Mouse (Mus musculus): ENCODE results near the gene Map3k14. TPM values are rescaled to one million over a fixed set of nuclear protein-coding genes. Genes with fewer than 3 reads are reported as not detected.
A peak's percentile ranks its signal among the peaks of the same experiment; 100 is the strongest.

The Map3k14 gene
- polyA plus RNA-seq, 1 experiment from 2014 or later, result 6.0 TPM

GRCm38 (mm10) chr11:103170111-103170493 lies 97.2 kb downstream of the Map3k14 start:
- H3K27ac ChIP-seq (replicated peaks), result no peak overlapping the region
- H3K4me1 ChIP-seq, result peaks cover 15% of the 10 kb centered on the region
- no peaks in the 10 kb centered on the region for H3K9me3 ChIP-seq
- 43% methylated on average over 3 of the region's 3 CpGs for WGBS
- H3K9ac ChIP-seq (replicated peaks), result no peak overlapping the region
- H3K4me2 ChIP-seq (replicated peaks), result peak overlapping the region; percentile 88
- H3K4me3 ChIP-seq, result peak overlapping the region; percentile 64
- ATAC-seq (ENCODE audit: low FRiP score, low read depth), result no peak
- no peaks in the 10 kb centered on the region for H3K36me3 ChIP-seq
- peaks cover 62% of the 10 kb centered on the region for H3K27me3 ChIP-seq

Other genes with a start within 250 kb of the Map3k14 start
- 41.3 and 44.8 TPM in 2 replicates for gene Nmt1, start 239.3 kb downstream of the Map3k14 start, polyA plus RNA-seq (2016; fragmentation: Nextera tagmentation; extraction: Ambion mirVana)
- 163 and 174 TPM in 2 replicates for gene Dcakd, start 239.1 kb downstream of the Map3k14 start, polyA plus RNA-seq (2016; fragmentation: Nextera tagmentation; extraction: Ambion mirVana)
- gene Plcd3, start 165.8 kb downstream of the Map3k14 start, polyA plus RNA-seq (2016; fragmentation: Nextera tagmentation; extraction: Ambion mirVana), result 0.79 and 1.1 TPM in 2 replicates
- gene Acbd4, start 165.8 kb downstream of the Map3k14 start, polyA plus RNA-seq (2016; fragmentation: Nextera tagmentation; extraction: Ambion mirVana), result 7.5 and 8.4 TPM in 2 replicates
- gene Hexim1, start 151.2 kb downstream of the Map3k14 start, polyA plus RNA-seq (2016; fragmentation: Nextera tagmentation; extraction: Ambion mirVana), result 2.6 and 3.1 TPM in 2 replicates
- gene Hexim2, start 135.0 kb downstream of the Map3k14 start, polyA plus RNA-seq (2016; fragmentation: Nextera tagmentation; extraction: Ambion mirVana), result 9.7 and 10.5 TPM in 2 replicates
- 1.3 and 1.8 TPM in 2 replicates for gene Fmnl1, start 96.4 kb downstream of the Map3k14 start, polyA plus RNA-seq (2016; fragmentation: Nextera tagmentation; extraction: Ambion mirVana)
- gene 1700023F06Rik, start 58.9 kb downstream of the Map3k14 start, polyA plus RNA-seq (2016; fragmentation: Nextera tagmentation; extraction: Ambion mirVana), result not detected in 2 replicates
- gene Spata32, start 49.0 kb downstream of the Map3k14 start, polyA plus RNA-seq (2016; fragmentation: Nextera tagmentation; extraction: Ambion mirVana), result 0.21 TPM in 1 of 2 replicates, not detected in the other
- 4.3 and 4.4 TPM in 2 replicates for gene Arhgap27, start 96.2 kb upstream of the Map3k14 start, polyA plus RNA-seq (2016; fragmentation: Nextera tagmentation; extraction: Ambion mirVana)
- gene Plekhm1, start 145.2 kb upstream of the Map3k14 start, polyA plus RNA-seq (2016; fragmentation: Nextera tagmentation; extraction: Ambion mirVana), result 12.1 and 12.7 TPM in 2 replicates
- not detected in 2 replicates for gene Lrrc37a, start 237.1 kb upstream of the Map3k14 start, polyA plus RNA-seq (2016; fragmentation: Nextera tagmentation; extraction: Ambion mirVana)